Mouse (Mus musculus): Measurements from ENCODE around the gene Cyb5d1. TPM values are rescaled to one million over a fixed set of nuclear protein-coding genes. Genes with fewer than 3 reads are reported as not detected.

Cyb5d1 gene
- polyA plus RNA-seq, 1 experiment: 42.5 TPM

- Histone ChIP-seq H3K27me3 (ENCODE audit: control insufficient read depth, insufficient read depth, low read length) (no peaks in the 10 kb centered on the region), H3K36me3 (ENCODE audit: control insufficient read depth, insufficient read depth, low read length) (no peaks in the 10 kb centered on the region; the same call in 1 of the 2 replicates), H3K4me3 (ENCODE audit: control insufficient read depth, low read depth, low read length) (no peak overlapping the region), H3K27ac (ENCODE audit: control insufficient read depth, insufficient read depth, low read depth, low read length) (no peak overlapping the region), H3K4me1 (ENCODE audit: control insufficient read depth, insufficient read depth, low read length) (peaks cover 30% of the 10 kb centered on the region)
- no peak for TF ChIP-seq CTCF (IDR thresholded peaks at IDR 0.05; ENCODE audit: control insufficient read depth, insufficient read depth, insufficient replicate concordance, low read depth, low read length)
- no peak for TF ChIP-seq POLR2A (IDR thresholded peaks at IDR 0.05; ENCODE audit: control insufficient read depth, low read depth, low read length)
These were observed 31.1 kb downstream of the Cyb5d1 start for GRCm38 (mm10) chr11:69364376-69364775.

- peaks cover 5% of the 10 kb centered on the region for H3K36me3 ChIP-seq (ENCODE audit: control insufficient read depth, insufficient read depth, low read length)
These were observed 33.0 kb downstream of the Cyb5d1 start for GRCm38 (mm10) chr11:69362479-69362878.

GRCm38 (mm10) chr11:69362021-69362420 lies 33.4 kb downstream of the Cyb5d1 start:
- Histone ChIP-seq H3K27ac (ENCODE audit: control insufficient read depth, insufficient read depth, low read depth, low read length) (no peak overlapping the region), H3K4me1 (ENCODE audit: control insufficient read depth, insufficient read depth, low read length) (peaks cover 20% of the 10 kb centered on the region), H3K27me3 (ENCODE audit: control insufficient read depth, insufficient read depth, low read length) (no peaks in the 10 kb centered on the region), H3K4me3 (ENCODE audit: control insufficient read depth, low read depth, low read length) (no peak overlapping the region), H3K36me3 (ENCODE audit: control insufficient read depth, insufficient read depth, low read length) (peaks cover 5% of the 10 kb centered on the region)
- TF ChIP-seq CTCF (IDR thresholded peaks at IDR 0.05; ENCODE audit: control insufficient read depth, insufficient read depth, insufficient replicate concordance, low read depth, low read length) (no peak), POLR2A (IDR thresholded peaks at IDR 0.05; ENCODE audit: control insufficient read depth, low read depth, low read length) (no peak)

More at GRCm38 (mm10) chr11:69362479-69362878, 33.0 kb downstream of the Cyb5d1 start:
- TF ChIP-seq CTCF (IDR thresholded peaks at IDR 0.05; ENCODE audit: control insufficient read depth, insufficient read depth, insufficient replicate concordance, low read depth, low read length): no peak
- TF ChIP-seq POLR2A (IDR thresholded peaks at IDR 0.05; ENCODE audit: control insufficient read depth, low read depth, low read length): no peak
- H3K4me3 ChIP-seq (ENCODE audit: control insufficient read depth, low read depth, low read length): no peak overlapping the region
- H3K27ac ChIP-seq (ENCODE audit: control insufficient read depth, insufficient read depth, low read depth, low read length): no peak overlapping the region
- H3K27me3 ChIP-seq (ENCODE audit: control insufficient read depth, insufficient read depth, low read length): no peaks in the 10 kb centered on the region
- H3K4me1 ChIP-seq (ENCODE audit: control insufficient read depth, insufficient read depth, low read length): peaks cover 24% of the 10 kb centered on the region

- Histone ChIP-seq H3K36me3 (ENCODE audit: control insufficient read depth, insufficient read depth, low read length) (peaks cover 12% of the 10 kb centered on the region), H3K4me1 (ENCODE audit: control insufficient read depth, insufficient read depth, low read length) (no peaks in the 10 kb centered on the region), H3K27me3 (ENCODE audit: control insufficient read depth, insufficient read depth, low read length) (no peaks in the 10 kb centered on the region), H3K27ac (ENCODE audit: control insufficient read depth, insufficient read depth, low read depth, low read length) (no peak overlapping the region), H3K4me3 (ENCODE audit: control insufficient read depth, low read depth, low read length) (no peak overlapping the region)
- TF ChIP-seq POLR2A (IDR thresholded peaks at IDR 0.05; ENCODE audit: control insufficient read depth, low read depth, low read length) (no peak), CTCF (IDR thresholded peaks at IDR 0.05; ENCODE audit: control insufficient read depth, insufficient read depth, insufficient replicate concordance, low read depth, low read length) (no peak)
These were observed 37.7 kb downstream of the Cyb5d1 start for GRCm38 (mm10) chr11:69357690-69358089.

GRCm38 (mm10) chr11:69356544-69356943 lies 38.9 kb downstream of the Cyb5d1 start:
- H3K4me3 ChIP-seq (ENCODE audit: control insufficient read depth, low read depth, low read length): no peak overlapping the region
- no peaks in the 10 kb centered on the region for H3K27me3 ChIP-seq (ENCODE audit: control insufficient read depth, insufficient read depth, low read length)
- H3K27ac ChIP-seq (ENCODE audit: control insufficient read depth, insufficient read depth, low read depth, low read length): no peak overlapping the region
- H3K36me3 ChIP-seq (ENCODE audit: control insufficient read depth, insufficient read depth, low read length): peaks cover 12% of the 10 kb centered on the region
- TF ChIP-seq CTCF (IDR thresholded peaks at IDR 0.05; ENCODE audit: control insufficient read depth, insufficient read depth, insufficient replicate concordance, low read depth, low read length) (no peak), POLR2A (IDR thresholded peaks at IDR 0.05; ENCODE audit: control insufficient read depth, low read depth, low read length) (no peak)
- no peaks in the 10 kb centered on the region for H3K4me1 ChIP-seq (ENCODE audit: control insufficient read depth, insufficient read depth, low read length)

GRCm38 (mm10) chr11:69346441-69346840 lies 49.0 kb downstream of the Cyb5d1 start:
- TF ChIP-seq CTCF (IDR thresholded peaks at IDR 0.05; ENCODE audit: control insufficient read depth, insufficient read depth, insufficient replicate concordance, low read depth, low read length) (no peak), POLR2A (IDR thresholded peaks at IDR 0.05; ENCODE audit: control insufficient read depth, low read depth, low read length) (no peak)
- Histone ChIP-seq H3K27ac (ENCODE audit: control insufficient read depth, insufficient read depth, low read depth, low read length) (no peak overlapping the region), H3K4me3 (ENCODE audit: control insufficient read depth, low read depth, low read length) (no peak overlapping the region), H3K27me3 (ENCODE audit: control insufficient read depth, insufficient read depth, low read length) (no peaks in the 10 kb centered on the region), H3K4me1 (ENCODE audit: control insufficient read depth, insufficient read depth, low read length) (no peaks in the 10 kb centered on the region), H3K36me3 (ENCODE audit: control insufficient read depth, insufficient read depth, low read length) (peaks cover 1% of the 10 kb centered on the region; the same call in 1 of the 2 replicates)

Other genes starting within 250 kb of the Cyb5d1 start
- 0.29 and 0.49 TPM in 2 replicates for gene Alox12b, start 238.6 kb downstream of the Cyb5d1 start, polyA plus RNA-seq (2012; rRNA removed)
- 0.05 and 0.06 TPM in 2 replicates for gene Alox8, start 197.8 kb downstream of the Cyb5d1 start, polyA plus RNA-seq (2012; rRNA removed)
- gene Gucy2e, start 158.6 kb downstream of the Cyb5d1 start, polyA plus RNA-seq (2012; rRNA removed): 0.16 and 0.17 TPM in 2 replicates
- gene Cntrob, start 71.9 kb downstream of the Cyb5d1 start, polyA plus RNA-seq (2012; rRNA removed): 20.6 and 21.6 TPM in 2 replicates
- 17.9 and 25.5 TPM in 2 replicates for gene Trappc1, start 71.7 kb downstream of the Cyb5d1 start, polyA plus RNA-seq (2012; rRNA removed)
- 12.1 and 12.2 TPM in 2 replicates for gene Kcnab3, start 69.4 kb downstream of the Cyb5d1 start, polyA plus RNA-seq (2012; rRNA removed)
- gene Rnf227, start 55.2 kb downstream of the Cyb5d1 start, polyA plus RNA-seq (2012; rRNA removed): 4.4 and 5.7 TPM in 2 replicates
- 49.4 and 52.5 TPM in 2 replicates for gene Chd3, start 26.2 kb downstream of the Cyb5d1 start, polyA plus RNA-seq (2012; rRNA removed)
- gene Naa38, start 144 bp downstream of the Cyb5d1 start, polyA plus RNA-seq (2012; rRNA removed): 325 and 343 TPM in 2 replicates
- 2.0 and 2.4 TPM in 2 replicates for gene Tmem88, start 2.6 kb upstream of the Cyb5d1 start, polyA plus RNA-seq (2012; rRNA removed)
- gene Kdm6b, start 18.0 kb upstream of the Cyb5d1 start, polyA plus RNA-seq (2012; rRNA removed): 8.0 and 8.6 TPM in 2 replicates
- 39.3 and 42.7 TPM in 2 replicates for gene Dnah2, start 153.5 kb upstream of the Cyb5d1 start, polyA plus RNA-seq (2012; rRNA removed)
- 2.7 and 3.3 TPM in 2 replicates for gene Efnb3, start 164.6 kb upstream of the Cyb5d1 start, polyA plus RNA-seq (2012; rRNA removed)
- gene Wrap53, start 184.6 kb upstream of the Cyb5d1 start, polyA plus RNA-seq (2012; rRNA removed): 9.5 and 9.7 TPM in 2 replicates
- gene Trp53, start 184.7 kb upstream of the Cyb5d1 start, polyA plus RNA-seq (2012; rRNA removed): 22.1 TPM in 2 replicates
- 27.9 and 40.5 TPM in 2 replicates for gene Atp1b2, start 210.3 kb upstream of the Cyb5d1 start, polyA plus RNA-seq (2012; rRNA removed)
- gene Shbg, start 222.3 kb upstream of the Cyb5d1 start, polyA plus RNA-seq (2012; rRNA removed): 11.9 and 16.4 TPM in 2 replicates
- 7.0 and 9.4 TPM in 2 replicates for gene Sat2, start 226.4 kb upstream of the Cyb5d1 start, polyA plus RNA-seq (2012; rRNA removed)
- 63.3 and 69.1 TPM in 2 replicates for gene Fxr2, start 237.4 kb upstream of the Cyb5d1 start, polyA plus RNA-seq (2012; rRNA removed)

All from testis, adult 2 months (tissue).